Mouse (Mus musculus) lung, adult 2 months (tissue): Measurements from ENCODE around the gene Atp1a1. TPM values are rescaled to one million over a fixed set of nuclear protein-coding genes. Genes with fewer than 3 reads are reported as not detected.

ENCODE experiments used
- DNase-seq: peaks from one replicate; pipeline ENCODE4 v3.0.0; 2022
- H3K4me1 ChIP-seq: fragments of 200-500 bp; 2 replicates; pipeline ENCODE4 v1.6.1; 2011; ENCODE audit warnings: low read length; ENCODE audit not compliant: control insufficient read depth, insufficient read depth
- H3K4me3 ChIP-seq: fragments of 200-500 bp; replicated peaks from 2 replicates; pipeline ENCODE3; 2011; ENCODE audit warnings: low read depth, mild to moderate bottlenecking, control low read depth, low read length; ENCODE audit errors: extremely low read depth
- CTCF ChIP-seq: fragments of 200-500 bp; IDR thresholded peaks from 2 replicates; pipeline ENCODE4 v1.5.1; 2011; ENCODE audit warnings: mild to moderate bottlenecking, low read length, control low read depth; ENCODE audit not compliant: insufficient read depth
- POLR2A ChIP-seq: fragments of 200-500 bp; IDR thresholded peaks from 2 replicates; pipeline ENCODE4 v1.6.1; 2011; ENCODE audit warnings: low read depth, mild to moderate bottlenecking, control low read depth, low read length, borderline replicate concordance; ENCODE audit errors: extremely low read depth
- WGBS: fragments of 180-500 bp; shearing (Covaris S2); methylation state at CpG from one replicate; pipeline ENCODE4 v1.1.7; 2018; 5-methylcytosine and 5-hydroxymethylcytosine counted together
- polyA plus RNA-seq: library from polyadenylated mRNA; depleted of rRNA; stranded (reverse); fragments of >200 nt; gene quantifications from 2 replicates; pipeline ENCODE4 v1.2.3, GENCODE M21; 2012; rRNA removed

Gene Atp1a1
- polyA plus RNA-seq: 267 and 269 TPM in 2 replicates

- H3K4me3 ChIP-seq: peak within 1 kb of the TSS; percentile 65
- peaks cover 16% of the 10 kb centered on the region for H3K4me1 ChIP-seq
- peak; percentile 99 for DNase-seq
- TF ChIP-seq CTCF: no peak
- peak; percentile 97 for TF ChIP-seq POLR2A
- WGBS: 2% methylated on average over 62 of the region's 64 CpGs
These were observed at the start of gene Atp1a1 for GRCm38 (mm10) chr3:101604550-101605223. Gene Atp1a1, minus strand, starts transcription at chr3:101604684.

GRCm38 (mm10) chr3:101653446-101653845, 49.0 kb upstream of the Atp1a1 start:
- Histone ChIP-seq H3K4me3 (no peak overlapping the region), H3K4me1 (no peaks in the 10 kb centered on the region)
- WGBS: 76% methylated on average over 7 of the region's 7 CpGs
- DNase-seq: no peak
- TF ChIP-seq POLR2A (no peak), CTCF (no peak)

- 69% methylated on average over 2 of the region's 2 CpGs for WGBS
- no peak for DNase-seq
These were observed 48.5 kb upstream of the Atp1a1 start for GRCm38 (mm10) chr3:101652967-101653366.

GRCm38 (mm10) chr3:101650328-101650727, 45.8 kb upstream of the Atp1a1 start:
- no peak for DNase-seq
- WGBS: 64% methylated on average over 2 of the region's 2 CpGs
- TF ChIP-seq POLR2A: no peak
- no peak for TF ChIP-seq CTCF
- Histone ChIP-seq H3K4me3 (no peak overlapping the region), H3K4me1 (no peaks in the 10 kb centered on the region)

More at GRCm38 (mm10) chr3:101652967-101653366, 48.5 kb upstream of the Atp1a1 start:
- Histone ChIP-seq H3K4me1 (no peaks in the 10 kb centered on the region), H3K4me3 (no peak overlapping the region)
- no peak for TF ChIP-seq CTCF
- no peak for TF ChIP-seq POLR2A

GRCm38 (mm10) chr3:101649271-101649670, 44.8 kb upstream of the Atp1a1 start:
- TF ChIP-seq POLR2A (no peak), CTCF (no peak)
- DNase-seq: no peak
- WGBS: 69% methylated on average over 2 of the region's 2 CpGs
- Histone ChIP-seq H3K4me3 (no peak overlapping the region), H3K4me1 (no peaks in the 10 kb centered on the region)

- TF ChIP-seq CTCF (no peak), POLR2A (no peak)
- H3K4me1 ChIP-seq: no peaks in the 10 kb centered on the region
- DNase-seq: no peak
- 76% methylated on average over 13 of the region's 13 CpGs for WGBS
- H3K4me3 ChIP-seq: no peak overlapping the region
These were observed 43.8 kb upstream of the Atp1a1 start for GRCm38 (mm10) chr3:101648096-101648793.

GRCm38 (mm10) chr3:101646806-101647205, 42.3 kb upstream of the Atp1a1 start:
- Histone ChIP-seq H3K4me1 (no peaks in the 10 kb centered on the region), H3K4me3 (no peak overlapping the region)
- TF ChIP-seq POLR2A: no peak
- TF ChIP-seq CTCF: no peak
- DNase-seq: no peak
- WGBS: 84% methylated on average over 5 of the region's 5 CpGs

GRCm38 (mm10) chr3:101645569-101646106, 41.2 kb upstream of the Atp1a1 start:
- 74% methylated on average over 1 of the region's 1 CpGs for WGBS
- no peak for DNase-seq
- TF ChIP-seq CTCF (no peak), POLR2A (no peak)
- no peaks in the 10 kb centered on the region for H3K4me1 ChIP-seq
- no peak overlapping the region for H3K4me3 ChIP-seq

- TF ChIP-seq POLR2A (no peak), CTCF (no peak)
- 70% methylated on average over 4 of the region's 4 CpGs for WGBS
- Histone ChIP-seq H3K4me1 (no peaks in the 10 kb centered on the region), H3K4me3 (no peak overlapping the region)
- DNase-seq: no peak
These were observed 39.7 kb upstream of the Atp1a1 start for GRCm38 (mm10) chr3:101644062-101644802.
